Mouse (Mus musculus): ENCODE measurements around the gene Smarcd1.

DNA sequence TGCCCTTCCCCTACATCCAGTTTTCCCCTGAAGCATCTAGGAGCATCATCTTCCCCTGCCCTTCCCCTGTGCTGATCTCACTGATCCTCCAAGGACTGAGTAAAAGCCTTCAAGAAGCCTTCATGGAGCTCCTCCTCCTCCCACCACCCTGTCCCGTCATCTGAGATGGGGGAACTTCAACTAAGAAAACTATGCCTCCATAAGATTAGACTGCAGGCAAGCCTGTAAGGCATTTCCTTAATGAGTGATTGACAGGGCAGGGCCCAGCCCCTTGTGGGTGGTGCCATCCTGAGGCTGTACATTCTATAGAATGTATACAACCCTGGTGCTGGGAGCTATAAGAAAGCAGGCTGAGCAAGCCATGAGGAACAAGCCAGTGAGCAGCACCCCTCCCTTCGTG, 43.5 kb upstream of the Smarcd1 start:
- TF ChIP-seq POLR2A (IDR thresholded peaks at IDR 0.05; ENCODE audit: low read depth, low read length) (no peak), CTCF (IDR thresholded peaks at IDR 0.05; ENCODE audit: extremely low read depth, insufficient read length, insufficient replicate concordance, low read depth, low read length) (no peak)

Measured in small intestine, adult 2 months (tissue).